27 mouse cellular contexts compared by ENCODE assay signal in genomic region chr10:111012496-111013038, GRCm38 (mm10). TPM values are rescaled to one million over a fixed set of nuclear protein-coding genes. Genes with fewer than 3 reads are reported as not detected.
DNase-seq lines count a peak whose midpoint lies in the region; ATAC-seq and TF ChIP-seq lines count a peak whose summit lies in the region.
"Had no signal": no experiment of that assay in that cellular context is flagged by ENCODE, and none has a peak within 500 bp of the region (broad histone marks: within the 10 kb centered on the region; RNA-seq: fewer than 3 reads in every experiment).

No protein-coding gene starts in this region.

- no peak overlapping the region for H3K4me3 ChIP-seq in midbrain, embryonic 10.5 days
- H3K4me3 ChIP-seq in midbrain, embryonic 16.5 days (ENCODE audit: low read depth, low read length), result no peak overlapping the region
- H3K4me3 ChIP-seq in MEL (ENCODE audit: control insufficient read depth in 1 of 2, insufficient read depth in 1 of 2, low read depth in 2 of 2, low read length in 2 of 2), result no peak overlapping the region
- H3K4me3 ChIP-seq in left cerebral cortex, adult 2 months, result no peak overlapping the region
- H3K4me3 ChIP-seq: embryonic facial prominence, embryonic 13.5 days; erythroblast, embryonic 14.5 days; heart, embryonic 13.5 days; layer of hippocampus, adult 2 months; lung, embryonic 15.5 days; myocyte; neural tube, embryonic 12.5 days; stomach, embryonic 15.5 days had no signal

- WGBS in midbrain, embryonic 10.5 days, result 55% methylated on average over 5 of the region's 5 CpGs
- WGBS in midbrain, embryonic 16.5 days, result 44% methylated on average over 5 of the region's 5 CpGs

- H3K9me3 ChIP-seq in midbrain, embryonic 10.5 days (replicated peaks), result no peaks in the 10 kb centered on the region
- no peaks in the 10 kb centered on the region; the same call in 1 of the 2 replicates for H3K9me3 ChIP-seq in midbrain, embryonic 16.5 days (replicated peaks; ENCODE audit: control insufficient read depth, low read length, poor library complexity, severe bottlenecking)
- no peaks in the 10 kb centered on the region for H3K9me3 ChIP-seq in MEL (replicated peaks; ENCODE audit: insufficient read depth, low read length)
- H3K9me3 ChIP-seq: embryonic facial prominence, embryonic 13.5 days; heart, embryonic 13.5 days; lung, embryonic 15.5 days; neural tube, embryonic 12.5 days; stomach, embryonic 15.5 days had no signal

- no peak overlapping the region for H3K9ac ChIP-seq in midbrain, embryonic 16.5 days (ENCODE audit: low read depth, low read length)
- H3K9ac ChIP-seq in MEL (ENCODE audit: control insufficient read depth, low read depth, low read length, poor library complexity, severe bottlenecking), result no peak overlapping the region
- H3K9ac ChIP-seq: embryonic facial prominence, embryonic 13.5 days; heart, embryonic 13.5 days; lung, embryonic 15.5 days; neural tube, embryonic 12.5 days; stomach, embryonic 15.5 days had no signal

- H3K79me2 ChIP-seq in MEL (ENCODE audit: control insufficient read depth, insufficient read depth, low read length, poor library complexity), result peaks cover 16% of the 10 kb centered on the region

- 0 out of 2 replicates have a peak overlapping the region, but pooled peaks have one; percentile 23 for H3K27ac ChIP-seq in midbrain, embryonic 10.5 days (replicated peaks)
- H3K27ac ChIP-seq in midbrain, embryonic 16.5 days (ENCODE audit: low read length), result no peak overlapping the region; the same call in 1 of the 2 replicates
- H3K27ac ChIP-seq in MEL (ENCODE audit: control insufficient read depth, low read depth, low read length), result no peak overlapping the region
- no peak overlapping the region for H3K27ac ChIP-seq in left cerebral cortex, adult 2 months
- H3K27ac ChIP-seq: embryonic facial prominence, embryonic 13.5 days; heart, embryonic 13.5 days; layer of hippocampus, adult 2 months; lung, embryonic 15.5 days; neural tube, embryonic 12.5 days; stomach, embryonic 15.5 days had no signal

- intact Hi-C loops in heart, postnatal 10 days (cut with DNase I), result loop anchor here (5.0 kb wide), 1 partner anchor 50 kb away; no protein-coding TSS in a partner anchor
- intact Hi-C loops in left cerebral cortex, adult 2 months (cut with DNase I), result loop anchor here (5.0 kb wide), 1 partner anchor 85 kb away; no protein-coding TSS in a partner anchor

- DNase-seq in heart, adult 11 months, result peak; percentile 83
- DNase-seq in heart, postnatal 10 days, result no peak
- DNase-seq in midbrain, embryonic 10.5 days (ENCODE audit: low spot score), result no peak
- DNase-seq in MEL (ENCODE audit: low read depth, low spot score), result peak; percentile 20
- peak; percentile 86 for DNase-seq in retina, postnatal 1 day
- DNase-seq in left cerebral cortex, adult 2 months (ENCODE audit: extremely low spot score in 1 of 2, low spot score in 2 of 2), result no peak
- DNase-seq: adrenal gland, adult 8-10 months; cerebellum, adult 9-10 months; embryo, embryonic 11 days; heart, postnatal 14 days; kidney, adult 2 months; kidney, postnatal 36 days; liver; lung, postnatal 36 days; midbrain, embryonic 14.5 days; right cerebral cortex, postnatal 25 days had no signal

- TF ChIP-seq CTCF in MEL (IDR thresholded peaks at IDR 0.05 in 2 of 3, conservative IDR thresholded peaks at IDR 0.05 in 1 of 3; ENCODE audit: control insufficient read depth in 1 of 3, insufficient read depth in 1 of 3, low read depth in 2 of 3, low read length in 3 of 3, poor library complexity in 1 of 3, severe bottlenecking in 1 of 3), result no peak
- TF ChIP-seq CTCF in left cerebral cortex, adult 2 months (IDR thresholded peaks at IDR 0.05), result no peak

- TF ChIP-seq POLR2A in MEL (IDR thresholded peaks at IDR 0.05; ENCODE audit: control insufficient read depth in 1 of 2, insufficient read depth in 1 of 2, low read depth in 1 of 2, low read length in 2 of 2, poor library complexity in 1 of 2), result no peak

- no peak for TF ChIP-seq EP300 in MEL (IDR thresholded peaks at IDR 0.05; ENCODE audit: low read depth in 1 of 2, low read length in 2 of 2)

- no peak for TF ChIP-seq RAD21 in MEL (IDR thresholded peaks at IDR 0.05; ENCODE audit: low read depth, low read length)

- H3K36me3 ChIP-seq in midbrain, embryonic 10.5 days, result no peaks in the 10 kb centered on the region
- H3K36me3 ChIP-seq in midbrain, embryonic 16.5 days (ENCODE audit: control insufficient read depth, insufficient read depth, low read length), result no peaks in the 10 kb centered on the region
- peaks cover 0 to 7% of the 10 kb centered on the region in 2 experiments; a peak in 2 of 4 replicates for H3K36me3 ChIP-seq in MEL (ENCODE audit: control insufficient read depth in 1 of 2, insufficient read depth in 2 of 2, low read length in 2 of 2)
- H3K36me3 ChIP-seq: embryonic facial prominence, embryonic 13.5 days; heart, embryonic 13.5 days; lung, embryonic 15.5 days; neural tube, embryonic 12.5 days; stomach, embryonic 15.5 days had no signal

- peaks cover 29% of the 10 kb centered on the region for H3K4me1 ChIP-seq in midbrain, embryonic 10.5 days
- H3K4me1 ChIP-seq in midbrain, embryonic 16.5 days (ENCODE audit: control insufficient read depth, insufficient read depth, low read length), result peaks cover 13% of the 10 kb centered on the region
- H3K4me1 ChIP-seq in MEL (ENCODE audit: control insufficient read depth in 1 of 2, insufficient read depth in 2 of 2, low read length in 2 of 2), result peaks cover 5 to 9% of the 10 kb centered on the region in 2 experiments
- H3K4me1 ChIP-seq: stomach, embryonic 15.5 days had no signal

- no peak for ATAC-seq in midbrain, embryonic 16.5 days
- ATAC-seq: forebrain, embryonic 16.5 days; inflammation-experienced regulatory T-cells, adult 6 months had no signal

- no peak overlapping the region for H3K4me2 ChIP-seq in midbrain, embryonic 16.5 days (ENCODE audit: low read length)
- H3K4me2 ChIP-seq: embryonic facial prominence, embryonic 13.5 days; heart, embryonic 13.5 days; lung, embryonic 15.5 days; neural tube, embryonic 12.5 days; stomach, embryonic 15.5 days had no signal

- H3K27me3 ChIP-seq in midbrain, embryonic 10.5 days (ENCODE audit: low read depth, poor library complexity, severe bottlenecking), result no peaks in the 10 kb centered on the region
- H3K27me3 ChIP-seq in midbrain, embryonic 16.5 days (ENCODE audit: control insufficient read depth, insufficient read depth, low read depth, low read length), result no peaks in the 10 kb centered on the region
- no peaks in the 10 kb centered on the region for H3K27me3 ChIP-seq in MEL (ENCODE audit: control insufficient read depth in 1 of 2, insufficient read depth in 2 of 2, low read length in 2 of 2)
- H3K27me3 ChIP-seq: heart, embryonic 13.5 days; lung, embryonic 15.5 days; neural tube, embryonic 12.5 days; stomach, embryonic 15.5 days had no signal

TF ChIP-seq in MEL, 35 proteins besides CTCF, POLR2A, EP300 and RAD21:
- TF ChIP-seq SMC3 (IDR thresholded peaks at IDR 0.05; ENCODE audit: low read depth, low read length) (no peak), GATA1 (IDR thresholded peaks at IDR 0.05; ENCODE audit: low read depth, low read length) (peak; percentile 53)

RNA-seq across cellular contexts. Expression of gene Zdhhc17, which starts 2.6 kb away (rescaled TPM):
- total RNA-seq in heart, postnatal 10 days (2021), result 10 to 100 TPM; 25.3 to 29.7 TPM
- 28.9 and 32.1 TPM in 2 replicates for polyA plus RNA-seq in midbrain, embryonic 10.5 days (2016; fragmentation: Nextera tagmentation; extraction: Ambion mirVana)
- polyA plus RNA-seq in midbrain, embryonic 16.5 days (2015; fragmentation: Nextera tagmentation; extraction: Ambion mirVana), result 60.6 and 63.9 TPM in 2 replicates
- total RNA-seq in MEL (2012; rRNA removed), result 16.6 and 16.7 TPM in 2 replicates
- polyA plus RNA-seq in MEL (2012; ENCODE audit: insufficient read depth in 1 of 2, insufficient read length in 2 of 2, low read depth in 1 of 2, low replicate concordance in 2 of 2, missing spikeins in 1 of 2), result 10 to 100 TPM in 1 of 2 experiments, not detected in 1; 14.9 TPM
- total RNA-seq in left cerebral cortex, adult 2 months (2021), result 100 to 1,000 TPM; 113 to 128 TPM
- polyA plus RNA-seq: erythroblast, embryonic 14.5 days had no signal

Comparison
In these comparisons a context has a peak if more than half of its experiments do, and no peak if none do; other contexts are left out.
1. DNase-seq: peak in heart, adult 11 months (single experiment), MEL (single experiment) and retina, postnatal 1 day (single experiment); none in heart, postnatal 10 days (0 of 2), midbrain, embryonic 10.5 days (single experiment) and left cerebral cortex, adult 2 months (0 of 2).